Mouse (Mus musculus) neural tube, embryonic 12.5 days (tissue): Measurements from ENCODE around the gene Olfr1505. TPM values are rescaled to one million over a fixed set of nuclear protein-coding genes. Genes with fewer than 3 reads are reported as not detected.

Experiments
- ATAC-seq: fragments of 200-750 bp; cut with Nextera tagmentation; 2 replicates; pipeline ENCODE4 v1.8.0; 2017; ENCODE audit warnings: low read depth, mild to moderate bottlenecking, moderate TSS enrichment, moderate library complexity; ENCODE audit not compliant: low FRiP score
- H3K27ac ChIP-seq: fragments of 300-500 bp; sonication (generic); 2 replicates; pipeline ENCODE4 v1.5.1; 2016
- H3K27me3 ChIP-seq: fragments of 300-500 bp; sonication (generic); replicated peaks from 2 replicates; pipeline ENCODE4 v1.6.1; 2016; ENCODE audit warnings: mild to moderate bottlenecking
- H3K36me3 ChIP-seq: fragments of 300-500 bp; sonication (generic); 2 replicates; pipeline ENCODE4 v1.6.1; 2016; ENCODE audit warnings: mild to moderate bottlenecking
- H3K4me1 ChIP-seq: fragments of 300-500 bp; sonication (generic); 2 replicates; pipeline ENCODE4 v1.6.1; 2016
- H3K4me2 ChIP-seq: fragments of 300-500 bp; sonication (generic); replicated peaks from 2 replicates; pipeline ENCODE4 v1.6.1; 2016; ENCODE audit warnings: mild to moderate bottlenecking
- H3K4me3 ChIP-seq: fragments of 300-500 bp; sonication (generic); 2 replicates; pipeline ENCODE4 v1.5.1; 2016
- H3K9ac ChIP-seq: fragments of 300-500 bp; sonication (generic); 2 replicates; pipeline ENCODE4 v1.6.1; 2016; ENCODE audit warnings: mild to moderate bottlenecking
- H3K9me3 ChIP-seq: fragments of 300-500 bp; sonication (generic); 2 replicates; pipeline ENCODE4 v1.6.1; 2016; ENCODE audit warnings: mild to moderate bottlenecking
- WGBS: fragments of 180-500 bp; shearing (Covaris S2); methylation state at CpG from one replicate; pipeline ENCODE4 v1.1.7; 2016; 5-methylcytosine and 5-hydroxymethylcytosine counted together
- polyA plus RNA-seq: library from polyadenylated mRNA; unstranded; fragments of >200 nt; fragmentation: Nextera tagmentation; extraction: Ambion mirVana; gene quantifications from 2 replicates; pipeline ENCODE4 v1.2.1, GENCODE M21; 2016

Gene Olfr1505
- not detected in 2 replicates for polyA plus RNA-seq

GRCm38 (mm10) chr19:13913230-13913629 lies at the start of gene Olfr1505:
Olfr1505 (plus strand) TSS chr19:13913530.
- H3K27me3 ChIP-seq = no peaks in the 10 kb centered on the region
- H3K4me2 ChIP-seq = no peak within 1 kb of the TSS
- H3K4me3 ChIP-seq = no peak within 1 kb of the TSS
- no peaks in the 10 kb centered on the region for H3K9me3 ChIP-seq
- H3K36me3 ChIP-seq = no peaks in the 10 kb centered on the region
- no peak for ATAC-seq
- 78% methylated on average over 2 of the region's 2 CpGs for WGBS
- no peak within 1 kb of the TSS for H3K27ac ChIP-seq
- no peaks in the 10 kb centered on the region for H3K4me1 ChIP-seq
- H3K9ac ChIP-seq = no peak within 1 kb of the TSS

DNA sequence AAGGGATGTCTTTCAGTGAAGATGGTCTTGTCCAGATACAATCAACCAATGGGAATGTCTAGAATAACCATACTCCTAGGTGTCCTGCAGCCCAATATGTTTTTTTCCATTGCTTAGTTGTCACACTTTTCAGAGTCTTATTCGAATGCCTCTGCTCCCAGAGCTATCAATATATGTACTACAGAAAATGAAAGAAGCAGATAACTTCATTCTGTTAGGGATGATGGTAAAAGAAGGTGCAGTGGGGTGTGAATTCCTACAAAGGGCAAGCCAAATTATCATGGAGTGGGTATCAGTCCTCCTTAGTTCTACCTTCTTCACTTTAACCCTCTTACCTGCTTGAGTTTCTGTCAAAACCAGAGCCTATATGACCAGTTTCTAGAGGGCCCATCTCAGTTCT lies 15.5 kb upstream of the Olfr1505 start, which contains the start of gene Olfr1504:
TSS of gene Olfr1504 (minus strand) at position 101 of the 400 bp plus-strand sequence.
- WGBS = 71% methylated on average over 1 of the region's 1 CpGs

More for the DNA sequence above, 15.5 kb upstream of the Olfr1505 start, which contains the start of gene Olfr1504:
- no peaks in the 10 kb centered on the region for H3K36me3 ChIP-seq
- H3K27ac ChIP-seq = no peak within 1 kb of the TSS
- H3K9ac ChIP-seq = no peak within 1 kb of the TSS
- H3K4me3 ChIP-seq = no peak within 1 kb of the TSS
- H3K27me3 ChIP-seq = no peaks in the 10 kb centered on the region
- ATAC-seq = no peak
- no peaks in the 10 kb centered on the region for H3K9me3 ChIP-seq
- H3K4me2 ChIP-seq = no peak within 1 kb of the TSS
- H3K4me1 ChIP-seq = no peaks in the 10 kb centered on the region

Other genes with a start within 250 kb of the Olfr1505 start
- gene Olfr1491, start 216.3 kb upstream of the Olfr1505 start, polyA plus RNA-seq = not detected in 2 replicates
- gene Olfr1493-ps1, start 190.3 kb upstream of the Olfr1505 start, polyA plus RNA-seq = not detected in 2 replicates
- gene Olfr1494, start 173.8 kb upstream of the Olfr1505 start, polyA plus RNA-seq = not detected in 2 replicates
- not detected in 2 replicates for gene Olfr1495, start 148.9 kb upstream of the Olfr1505 start, polyA plus RNA-seq
- not detected in 2 replicates for gene Olfr1496, start 135.7 kb upstream of the Olfr1505 start, polyA plus RNA-seq
- gene Olfr1497, start 115.3 kb upstream of the Olfr1505 start, polyA plus RNA-seq = not detected in 2 replicates
- not detected in 2 replicates for gene Olfr1499, start 94.1 kb upstream of the Olfr1505 start, polyA plus RNA-seq
- not detected in 2 replicates for gene Olfr1500, start 83.0 kb upstream of the Olfr1505 start, polyA plus RNA-seq
- gene Olfr1501, start 62.8 kb upstream of the Olfr1505 start, polyA plus RNA-seq = not detected in 2 replicates
- not detected in 2 replicates for gene Olfr1502, start 51.7 kb upstream of the Olfr1505 start, polyA plus RNA-seq
- gene Olfr1504, start 15.6 kb upstream of the Olfr1505 start, polyA plus RNA-seq = not detected in 2 replicates